Mouse (Mus musculus) E14TG2a.4 (cell line): ENCODE results near the gene Lag3.

Source experiments
- H3K27me3 ChIP-seq: 2 replicates; pipeline ENCODE4 v1.6.1; 2014; ENCODE audit warnings: low read length, control low read depth; ENCODE audit not compliant: insufficient read depth
- H3K36me3 ChIP-seq: 2 replicates; pipeline ENCODE4 v1.6.1; 2014; ENCODE audit warnings: low read length, control low read depth; ENCODE audit not compliant: insufficient read depth
- H3K4me1 ChIP-seq: replicated peaks from 2 replicates; pipeline ENCODE4 v1.6.1; 2014; ENCODE audit warnings: low read depth, low read length, control low read depth
- H3K4me3 ChIP-seq: replicated peaks from 2 replicates; pipeline ENCODE4 v1.5.1; 2014; ENCODE audit warnings: mild to moderate bottlenecking, low read length
- H3K9me3 ChIP-seq: 2 replicates; pipeline ENCODE4 v1.6.1; 2014; ENCODE audit warnings: low read length, control low read depth
- CTCF ChIP-seq: conservative IDR thresholded peaks from 2 replicates; pipeline ENCODE4 v1.5.1; 2014; ENCODE audit warnings: low read length
- NANOG ChIP-seq: IDR thresholded peaks from 2 replicates; pipeline ENCODE4 v1.6.1; 2014; ENCODE audit warnings: borderline replicate concordance, low read length, mixed read lengths
- POU5F1 ChIP-seq: IDR thresholded peaks from 2 replicates; pipeline ENCODE4 v1.6.1; 2014; ENCODE audit warnings: low read length, borderline replicate concordance

The Lag3 gene

GRCm38 (mm10) chr6:124862406-124863124 is 48.9 kb downstream of the Lag3 start:
- no peaks in the 10 kb centered on the region for H3K9me3 ChIP-seq
- no peak for TF ChIP-seq CTCF
- TF ChIP-seq NANOG, result no peak
- TF ChIP-seq POU5F1, result no peak
- peaks cover 73% of the 10 kb centered on the region for H3K4me1 ChIP-seq
- peaks cover 83% of the 10 kb centered on the region for H3K27me3 ChIP-seq
- peak overlapping the region; percentile 81 for H3K4me3 ChIP-seq
- H3K36me3 ChIP-seq, result no peaks in the 10 kb centered on the region

- TF ChIP-seq POU5F1 (no peak), CTCF (no peak), NANOG (no peak)
- no peaks in the 10 kb centered on the region for H3K9me3 ChIP-seq
- no peaks in the 10 kb centered on the region for H3K36me3 ChIP-seq
- 0 out of 2 replicates have a peak overlapping the region, but pooled peaks have one; percentile 26 for H3K4me3 ChIP-seq
- H3K4me1 ChIP-seq, result peaks cover 74% of the 10 kb centered on the region
- peaks cover 75% of the 10 kb centered on the region for H3K27me3 ChIP-seq
Observed at GRCm38 (mm10) chr6:124861802-124862201, 49.7 kb downstream of the Lag3 start.

- H3K4me3 ChIP-seq, result peak overlapping the region; percentile 26; the same call in 1 of the 2 replicates
- H3K4me1 ChIP-seq, result peaks cover 79% of the 10 kb centered on the region
- no peaks in the 10 kb centered on the region for H3K9me3 ChIP-seq
- peaks cover 71% of the 10 kb centered on the region for H3K27me3 ChIP-seq
- H3K36me3 ChIP-seq, result no peaks in the 10 kb centered on the region
- no peak for TF ChIP-seq POU5F1
- no peak for TF ChIP-seq CTCF
- no peak for TF ChIP-seq NANOG
Observed at GRCm38 (mm10) chr6:124861266-124861665, 50.2 kb downstream of the Lag3 start.

GRCm38 (mm10) chr6:124860511-124860910 is 51.0 kb downstream of the Lag3 start:
- Histone ChIP-seq H3K4me3 (no peak overlapping the region), H3K4me1 (peaks cover 82% of the 10 kb centered on the region), H3K36me3 (no peaks in the 10 kb centered on the region), H3K9me3 (no peaks in the 10 kb centered on the region), H3K27me3 (peaks cover 70% of the 10 kb centered on the region)
- TF ChIP-seq POU5F1, result no peak

GRCm38 (mm10) chr6:124859725-124860124 is 51.8 kb downstream of the Lag3 start:
- TF ChIP-seq POU5F1 (no peak), CTCF (peak; percentile 72)
- Histone ChIP-seq H3K4me3 (peak overlapping the region; percentile 48; the same call in 1 of the 2 replicates), H3K36me3 (no peaks in the 10 kb centered on the region), H3K9me3 (no peaks in the 10 kb centered on the region), H3K4me1 (peaks cover 87% of the 10 kb centered on the region), H3K27me3 (peaks cover 67% of the 10 kb centered on the region)

GRCm38 (mm10) chr6:124858561-124859318 is 52.8 kb downstream of the Lag3 start:
- 0 out of 2 replicates have a peak overlapping the region, but pooled peaks have one; percentile 20 for H3K4me3 ChIP-seq
- no peaks in the 10 kb centered on the region for H3K9me3 ChIP-seq
- no peak for TF ChIP-seq POU5F1
- no peak for TF ChIP-seq CTCF
- TF ChIP-seq NANOG, result no peak
- H3K4me1 ChIP-seq, result peaks cover 85% of the 10 kb centered on the region
- H3K27me3 ChIP-seq, result peaks cover 65% of the 10 kb centered on the region
- H3K36me3 ChIP-seq, result no peaks in the 10 kb centered on the region

- Histone ChIP-seq H3K9me3 (no peaks in the 10 kb centered on the region), H3K4me3 (peak overlapping the region; percentile 82), H3K27me3 (peaks cover 61% of the 10 kb centered on the region), H3K36me3 (no peaks in the 10 kb centered on the region), H3K4me1 (peaks cover 81% of the 10 kb centered on the region)
- TF ChIP-seq CTCF (no peak), POU5F1 (no peak), NANOG (no peak)
Observed at GRCm38 (mm10) chr6:124857840-124858530, 53.5 kb downstream of the Lag3 start.

- peaks cover 73% of the 10 kb centered on the region for H3K4me1 ChIP-seq
- peaks cover 56% of the 10 kb centered on the region for H3K27me3 ChIP-seq
- peak within 1 kb of the TSS; percentile 82 for H3K4me3 ChIP-seq
- H3K36me3 ChIP-seq, result no peaks in the 10 kb centered on the region
- no peaks in the 10 kb centered on the region for H3K9me3 ChIP-seq
- TF ChIP-seq POU5F1 (no peak), CTCF (peak; percentile 39)
Observed at GRCm38 (mm10) chr6:124856916-124857839, 54.3 kb downstream of the Lag3 start, which contains the start of gene P3h3. Gene P3h3 (minus strand): TSS chr6:124857752.
